Mouse (Mus musculus): ENCODE measurements at regions not wholly inside any gene's neighbourhood (a gene's known extent, or its start where the extent isn't known, plus 50 kb on each side); places are given as distances from the start of the nearest gene placed in this dataset.

DNA sequence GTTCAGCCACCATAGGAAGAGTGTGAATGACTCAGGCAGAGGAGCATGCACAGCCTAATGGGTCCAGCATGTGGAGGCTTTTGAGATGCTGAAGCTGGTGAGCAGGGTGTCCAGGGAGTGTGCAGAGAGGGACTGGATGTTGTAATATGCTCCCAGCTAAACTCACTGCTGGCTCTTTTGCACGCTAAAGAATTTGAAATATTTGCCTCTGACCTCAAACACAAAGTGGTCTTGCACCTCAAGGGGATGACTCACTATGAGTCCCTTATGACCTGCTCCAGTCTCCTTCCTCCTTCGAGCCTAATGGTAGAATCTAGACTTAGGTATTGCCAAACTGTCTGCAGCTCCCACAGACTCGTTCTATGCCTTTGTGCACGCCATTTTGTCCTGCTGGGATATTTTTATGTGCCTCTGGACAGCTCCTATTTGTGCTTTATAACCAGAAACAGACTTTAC is 55.0 kb upstream of the Slit3 start:
- ATAC-seq (ENCODE audit: low FRiP score) = no peak
- Histone ChIP-seq H3K4me2 (no peak overlapping the region), H3K9ac (no peak overlapping the region), H3K27ac (no peak overlapping the region), H3K9me3 (no peaks in the 10 kb centered on the region), H3K4me3 (replicated peaks) (no peak overlapping the region), H3K36me3 (replicated peaks) (no peaks in the 10 kb centered on the region), H3K27me3 (no peaks in the 10 kb centered on the region), H3K4me1 (0 out of 2 replicates have a peak, but pooled peaks cover 3% of the 10 kb centered on the region)
- 83% methylated on average over 4 of the region's 4 CpGs for WGBS

DNA sequence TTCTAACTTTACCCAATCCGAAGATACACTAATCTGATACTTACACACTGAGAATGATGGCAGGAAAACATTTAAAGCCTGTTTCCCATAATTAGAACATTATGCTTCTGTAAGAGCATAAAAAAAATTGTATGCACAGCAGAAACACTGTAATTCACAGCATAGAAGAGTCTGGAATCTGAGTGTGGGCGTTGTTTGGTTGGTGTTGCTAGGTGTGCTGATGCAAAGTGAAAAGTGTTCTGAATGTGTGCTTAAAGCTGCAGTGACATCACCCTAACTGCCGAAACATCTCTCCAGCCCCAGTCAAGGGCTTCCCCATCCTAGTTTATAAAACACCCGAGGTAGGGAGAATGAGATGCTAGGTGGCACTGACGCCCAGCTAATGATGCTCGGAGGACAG is 63.2 kb upstream of the Slit3 start:
- ATAC-seq (ENCODE audit: low FRiP score) = no peak
- Histone ChIP-seq H3K9ac (no peak overlapping the region), H3K27me3 (no peaks in the 10 kb centered on the region), H3K9me3 (no peaks in the 10 kb centered on the region), H3K4me3 (replicated peaks) (no peak overlapping the region), H3K27ac (no peak overlapping the region), H3K4me2 (no peak overlapping the region), H3K36me3 (replicated peaks) (no peaks in the 10 kb centered on the region), H3K4me1 (0 out of 2 replicates have a peak, but pooled peaks cover 3% of the 10 kb centered on the region)
- 86% methylated on average over 6 of the region's 6 CpGs for WGBS

- Histone ChIP-seq H3K9me3 (no peaks in the 10 kb centered on the region), H3K4me3 (replicated peaks) (no peak overlapping the region), H3K27ac (no peak overlapping the region), H3K9ac (no peak overlapping the region), H3K27me3 (no peaks in the 10 kb centered on the region), H3K4me1 (no peaks in the 10 kb centered on the region), H3K4me2 (no peak overlapping the region), H3K36me3 (replicated peaks) (no peaks in the 10 kb centered on the region)
- no peak for ATAC-seq (ENCODE audit: low FRiP score)
- WGBS = 80% methylated on average over 7 of the region's 7 CpGs
Measured at GRCm38 (mm10) chr11:35055496-35056125, 65.4 kb upstream of the Slit3 start.

DNA sequence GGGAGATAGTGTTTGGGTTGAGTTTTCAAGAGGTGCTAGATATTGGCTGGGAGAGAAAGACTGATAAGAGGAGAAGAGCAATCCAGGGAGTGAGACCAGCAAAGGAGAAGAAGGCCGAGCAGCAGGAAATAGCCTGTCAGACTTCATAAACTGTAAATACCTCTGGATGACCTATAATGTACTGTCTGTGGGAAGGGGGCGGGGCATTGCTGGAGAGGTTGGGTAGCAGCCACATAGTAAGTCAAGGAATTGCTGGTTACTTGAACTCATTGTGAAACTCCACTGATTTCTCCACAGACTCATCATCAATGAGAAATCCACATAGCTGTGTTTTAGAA is 67.4 kb upstream of the Slit3 start:
- ATAC-seq (ENCODE audit: low FRiP score) = no peak
- 76% methylated on average over 2 of the region's 2 CpGs for WGBS

DNA sequence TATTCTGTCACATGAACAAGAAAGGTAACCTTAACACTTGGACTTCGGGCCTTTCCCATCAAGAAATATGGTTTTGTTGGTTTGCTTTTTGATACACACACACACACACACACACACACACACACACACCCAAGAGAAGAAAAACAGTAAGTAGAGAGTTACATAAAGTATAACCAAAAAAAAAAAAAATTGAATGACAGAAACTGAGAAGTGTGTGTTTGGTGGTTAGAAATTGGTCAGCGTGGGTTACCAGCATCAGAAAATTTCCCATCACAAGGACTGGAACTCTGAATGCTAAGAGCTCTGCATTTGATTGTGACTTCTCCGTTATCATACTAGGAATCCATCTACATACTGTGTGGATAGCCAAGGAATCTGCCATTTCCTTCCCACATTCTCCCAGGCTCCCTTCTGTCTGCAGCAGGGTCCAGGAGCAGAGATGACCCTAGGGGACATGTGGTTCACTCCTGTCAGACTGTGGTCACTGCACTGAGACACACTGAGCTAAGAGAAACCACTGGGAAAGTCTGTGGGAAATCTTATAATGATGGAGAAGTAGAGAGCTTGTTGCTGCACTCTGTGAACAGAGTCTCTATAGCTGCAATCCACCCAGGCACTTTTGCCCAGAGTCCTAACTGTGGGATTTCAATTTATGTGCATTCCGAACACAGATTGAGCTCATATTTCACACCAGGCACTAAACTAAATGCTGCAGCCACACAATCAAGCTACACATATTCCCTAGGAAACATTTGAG is 68.0 kb upstream of the Slit3 start:
- no peaks in the 10 kb centered on the region for H3K36me3 ChIP-seq (replicated peaks)
- no peaks in the 10 kb centered on the region for H3K27me3 ChIP-seq
- H3K4me3 ChIP-seq (replicated peaks) = no peak overlapping the region
- no peak overlapping the region for H3K9ac ChIP-seq
- no peaks in the 10 kb centered on the region for H3K4me1 ChIP-seq
- WGBS = 88% methylated on average over 4 of the region's 4 CpGs
- H3K27ac ChIP-seq = no peak overlapping the region
- no peaks in the 10 kb centered on the region for H3K9me3 ChIP-seq
- H3K4me2 ChIP-seq = no peak overlapping the region
- ATAC-seq (ENCODE audit: low FRiP score) = no peak

More for the DNA sequence above, 67.4 kb upstream of the Slit3 start:
- Histone ChIP-seq H3K36me3 (replicated peaks) (no peaks in the 10 kb centered on the region), H3K9ac (no peak overlapping the region), H3K4me2 (no peak overlapping the region), H3K9me3 (no peaks in the 10 kb centered on the region), H3K4me1 (no peaks in the 10 kb centered on the region), H3K27ac (no peak overlapping the region), H3K4me3 (replicated peaks) (no peak overlapping the region), H3K27me3 (no peaks in the 10 kb centered on the region)

DNA sequence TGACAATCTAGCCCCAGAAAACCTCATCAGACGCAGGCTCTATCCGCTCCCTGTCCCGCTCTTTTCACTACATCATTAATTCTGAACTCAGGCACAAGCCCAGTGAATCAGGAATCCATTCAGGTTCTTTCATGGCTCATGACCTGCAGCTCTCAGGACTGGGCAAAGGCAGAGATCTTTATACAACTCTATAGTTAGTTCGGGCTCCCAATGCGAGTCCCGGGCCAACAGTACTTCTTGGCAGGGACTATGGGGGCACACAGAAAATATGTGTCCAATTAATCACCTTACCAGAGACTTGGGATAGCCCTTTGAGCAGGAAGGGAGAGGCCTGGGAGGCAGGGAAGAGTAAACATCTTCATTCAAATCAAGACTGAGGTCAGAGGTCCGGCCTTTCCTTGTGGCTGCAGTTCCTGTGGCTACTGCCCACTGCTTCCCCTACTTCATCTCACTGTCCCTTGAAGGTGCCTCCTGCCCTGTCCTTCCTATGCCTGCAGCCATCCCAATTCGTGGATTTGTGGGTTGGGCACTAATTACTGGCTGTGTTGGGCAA is 71.3 kb upstream of the Slit3 start:
- H3K4me2 ChIP-seq = no peak overlapping the region
- H3K4me3 ChIP-seq (replicated peaks) = no peak overlapping the region
- H3K9me3 ChIP-seq = no peaks in the 10 kb centered on the region
- no peaks in the 10 kb centered on the region for H3K27me3 ChIP-seq
- WGBS = 82% methylated on average over 8 of the region's 8 CpGs
- no peaks in the 10 kb centered on the region for H3K36me3 ChIP-seq (replicated peaks)
- no peaks in the 10 kb centered on the region for H3K4me1 ChIP-seq
- no peak for ATAC-seq (ENCODE audit: low FRiP score)
- no peak overlapping the region for H3K9ac ChIP-seq
- no peak overlapping the region for H3K27ac ChIP-seq

- Histone ChIP-seq H3K9me3 (no peaks in the 10 kb centered on the region), H3K4me2 (no peak overlapping the region), H3K4me3 (replicated peaks) (no peak overlapping the region), H3K4me1 (no peaks in the 10 kb centered on the region), H3K36me3 (replicated peaks) (no peaks in the 10 kb centered on the region), H3K27me3 (no peaks in the 10 kb centered on the region), H3K27ac (no peak overlapping the region), H3K9ac (no peak overlapping the region)
- WGBS = 85% methylated on average over 1 of the region's 1 CpGs
- no peak for ATAC-seq (ENCODE audit: low FRiP score)
Measured at GRCm38 (mm10) chr11:35044659-35045058, 76.4 kb upstream of the Slit3 start.

DNA sequence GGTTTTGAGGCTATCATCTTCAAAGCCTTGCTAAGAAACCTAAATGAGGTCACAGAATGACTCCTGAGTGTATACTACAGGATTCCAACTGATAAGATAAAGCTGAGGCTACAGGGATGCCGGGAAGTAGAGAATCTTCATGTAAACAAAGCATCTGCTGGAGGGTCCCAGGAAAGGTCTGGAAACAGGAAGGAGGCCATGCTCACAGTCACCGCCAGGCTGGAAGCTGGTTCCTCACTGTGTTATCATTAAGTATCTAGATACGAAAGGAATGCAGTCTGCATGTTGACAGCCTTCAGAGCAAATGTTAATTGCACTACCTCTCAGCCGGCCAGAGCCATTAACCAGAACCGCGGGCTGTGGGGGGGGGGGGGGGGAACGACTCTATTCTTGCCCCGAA is 96.6 kb upstream of the Slit3 start:
- H3K36me3 ChIP-seq (replicated peaks) = no peaks in the 10 kb centered on the region
- no peaks in the 10 kb centered on the region for H3K9me3 ChIP-seq
- no peaks in the 10 kb centered on the region for H3K4me1 ChIP-seq
- H3K27me3 ChIP-seq = no peaks in the 10 kb centered on the region
- H3K4me3 ChIP-seq (replicated peaks) = no peak overlapping the region
- no peak overlapping the region for H3K9ac ChIP-seq
- no peak for ATAC-seq (ENCODE audit: low FRiP score)
- no peak overlapping the region for H3K27ac ChIP-seq
- WGBS = 59% methylated on average over 8 of the region's 8 CpGs
- H3K4me2 ChIP-seq = no peak overlapping the region

- Histone ChIP-seq H3K9ac (no peak overlapping the region), H3K36me3 (replicated peaks) (no peaks in the 10 kb centered on the region), H3K27ac (no peak overlapping the region), H3K4me2 (no peak overlapping the region), H3K4me1 (no peaks in the 10 kb centered on the region), H3K9me3 (no peaks in the 10 kb centered on the region), H3K27me3 (no peaks in the 10 kb centered on the region), H3K4me3 (replicated peaks) (no peak overlapping the region)
- 86% methylated on average over 4 of the region's 4 CpGs for WGBS
- ATAC-seq (ENCODE audit: low FRiP score) = no peak
Measured at GRCm38 (mm10) chr11:35023813-35024212, 97.2 kb upstream of the Slit3 start.

DNA sequence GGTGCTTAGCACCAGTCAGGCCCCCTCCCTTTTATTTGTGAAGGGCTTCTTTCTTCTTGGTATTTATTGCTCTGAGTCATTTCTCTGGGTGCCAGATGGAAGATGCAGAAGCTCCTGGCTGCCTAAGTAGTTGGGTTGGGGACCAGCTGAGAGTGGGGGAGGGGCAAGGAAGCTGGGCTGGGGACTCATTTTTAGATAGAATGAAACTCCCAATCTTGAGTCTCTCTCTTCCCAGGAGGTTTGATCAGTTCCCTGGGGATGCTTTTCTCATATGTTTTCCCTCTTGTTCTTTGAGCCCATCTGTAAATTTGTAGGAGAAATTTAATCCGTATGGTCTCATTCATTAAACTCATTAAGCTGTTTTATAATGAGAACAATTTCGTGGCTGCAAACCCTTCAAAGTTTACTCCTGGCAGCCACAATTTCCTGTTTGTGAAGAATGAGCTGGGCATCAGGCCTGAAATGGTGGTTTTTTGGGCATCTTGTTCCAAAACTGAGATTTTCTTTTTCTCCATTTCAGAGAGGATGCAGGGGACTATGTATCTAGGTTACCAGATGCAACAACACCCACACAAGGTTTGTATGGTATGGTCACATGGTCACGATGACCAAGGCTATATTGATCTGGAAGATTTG is 98.9 kb upstream of the Slit3 start:
- Histone ChIP-seq H3K9ac (no peak overlapping the region), H3K27ac (no peak overlapping the region), H3K4me3 (replicated peaks) (no peak overlapping the region), H3K27me3 (no peaks in the 10 kb centered on the region), H3K4me1 (no peaks in the 10 kb centered on the region), H3K36me3 (replicated peaks) (no peaks in the 10 kb centered on the region), H3K4me2 (no peak overlapping the region), H3K9me3 (no peaks in the 10 kb centered on the region)
- WGBS = 74% methylated on average over 3 of the region's 3 CpGs
- ATAC-seq (ENCODE audit: low FRiP score) = no peak

DNA sequence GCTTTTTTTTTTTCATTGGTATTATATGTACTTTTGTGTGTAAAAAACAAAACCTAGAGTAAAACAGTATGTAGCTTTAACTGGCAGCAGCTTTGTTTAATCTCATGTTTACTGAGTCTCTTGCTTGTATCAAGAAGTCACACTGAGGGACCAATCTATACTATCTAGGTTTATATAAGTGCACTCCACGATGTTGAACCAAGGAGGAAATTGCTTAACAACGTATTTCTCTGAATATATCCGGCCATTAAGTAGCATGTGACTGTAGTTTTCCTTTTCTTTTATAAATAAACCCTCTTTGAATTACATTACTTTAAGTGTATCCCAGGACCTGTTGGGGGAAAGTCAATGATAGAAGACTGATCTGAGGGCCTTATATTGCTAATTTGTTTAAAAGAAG is 104.0 kb upstream of the Slit3 start:
- Histone ChIP-seq H3K4me1 (0 out of 2 replicates have a peak, but pooled peaks cover 3% of the 10 kb centered on the region), H3K9me3 (no peaks in the 10 kb centered on the region), H3K9ac (no peak overlapping the region), H3K4me3 (replicated peaks) (no peak overlapping the region), H3K36me3 (replicated peaks) (no peaks in the 10 kb centered on the region), H3K4me2 (no peak overlapping the region), H3K27me3 (no peaks in the 10 kb centered on the region), H3K27ac (no peak overlapping the region)
- 82% methylated on average over 3 of the region's 3 CpGs for WGBS
- ATAC-seq (ENCODE audit: low FRiP score) = no peak

DNA sequence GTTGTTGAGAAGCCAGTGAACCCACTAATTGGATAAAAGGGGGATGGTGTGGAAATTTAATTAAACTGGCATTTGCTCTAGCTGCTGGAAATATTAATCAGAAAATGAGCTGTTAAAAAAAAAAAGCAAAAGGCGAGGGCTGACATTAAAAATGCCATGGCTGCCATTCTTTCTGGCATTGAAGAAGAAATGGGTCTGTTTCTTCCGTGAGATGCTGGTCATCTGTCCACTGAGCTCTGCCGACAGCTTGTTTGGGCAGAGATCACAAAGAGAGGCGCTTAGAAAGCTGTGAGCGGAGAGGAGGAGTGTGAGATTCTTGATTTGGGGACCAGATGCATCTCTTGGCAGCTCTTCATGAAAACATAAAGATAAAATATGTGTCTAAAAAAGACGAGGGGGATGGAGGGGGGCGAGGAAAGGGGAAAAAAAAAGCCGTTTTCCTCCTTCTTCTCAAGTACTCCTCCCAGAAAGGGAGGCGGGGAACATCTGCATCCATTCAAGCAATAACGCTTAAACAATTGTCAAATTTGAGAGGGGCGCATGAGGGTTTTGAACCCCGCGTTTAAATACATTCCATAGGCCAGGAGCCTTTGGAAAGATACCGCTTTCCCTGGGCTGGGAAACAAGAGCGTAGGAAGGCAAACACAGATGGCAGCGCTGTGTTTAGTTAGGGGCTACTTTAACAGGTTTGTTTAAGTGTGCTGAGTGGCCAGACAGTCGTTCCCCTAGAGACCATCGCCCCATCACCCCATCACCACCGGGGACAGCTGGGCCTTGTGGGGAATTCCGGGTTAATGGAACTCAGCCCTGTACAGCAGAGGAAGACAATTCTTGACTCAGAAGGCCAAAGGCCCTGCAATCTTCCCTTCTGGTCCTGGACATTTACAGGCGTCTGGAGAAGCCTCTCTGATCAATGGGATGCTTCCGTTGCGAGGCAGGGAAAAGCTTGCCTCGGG is 109.2 kb upstream of the Slit3 start:
- H3K4me1 ChIP-seq = peaks cover 15% of the 10 kb centered on the region
- 59% methylated on average over 24 of the region's 24 CpGs for WGBS
- H3K9me3 ChIP-seq = no peaks in the 10 kb centered on the region
- no peak overlapping the region for H3K4me3 ChIP-seq (replicated peaks)
- peak overlapping the region; percentile 66 for H3K27ac ChIP-seq
- H3K27me3 ChIP-seq = no peaks in the 10 kb centered on the region
- no peak for ATAC-seq (ENCODE audit: low FRiP score)
- H3K9ac ChIP-seq = no peak overlapping the region
- H3K4me2 ChIP-seq = no peak overlapping the region
- H3K36me3 ChIP-seq (replicated peaks) = no peaks in the 10 kb centered on the region
